Mouse (Mus musculus): Measurements from ENCODE around the gene Zp1. TPM values are rescaled to one million over a fixed set of nuclear protein-coding genes. Genes with fewer than 3 reads are reported as not detected.

The Zp1 gene
- total and polyA plus RNA-seq, 3 experiments: 0.26 TPM; not detected in 2

GRCm38 (mm10) chr19:10940801-10941457 is 20.5 kb upstream of the Zp1 start:
- H3K4me1 ChIP-seq (ENCODE audit: control insufficient read depth in 1 of 2, insufficient read depth in 2 of 2): peaks cover 12 to 26% of the 10 kb centered on the region in 2 experiments
- peaks cover 50 to 59% of the 10 kb centered on the region in 2 experiments for H3K36me3 ChIP-seq (replicated peaks in 1 of 2; ENCODE audit: control insufficient read depth in 1 of 2, insufficient read depth in 1 of 2, low read length in 1 of 2)
- DNase-seq (ENCODE audit: extremely low read depth): no peak
- no peak overlapping the region for H3K9ac ChIP-seq (ENCODE audit: insufficient read depth, low read depth)
- in situ Hi-C loops (cut with MboI; ENCODE audit: low pct_ligation_motif_present, low pct_unique_long_range_greater_than_20kb, low sequenced_read_pairs) (no loop called here), dilution Hi-C loops (cut with MboI; ENCODE audit: extremely low pct_ligation_motif_present, extremely low pct_unique_long_range_greater_than_20kb, low sequenced_read_pairs) (no loop called here)
- no peaks in the 10 kb centered on the region for H3K27me3 ChIP-seq (replicated peaks)
- H3K9me3 ChIP-seq (replicated peaks; ENCODE audit: low read length): peaks cover 6% of the 10 kb centered on the region
- peaks cover 1% of the 10 kb centered on the region; the same call in 1 of the 2 replicates for H3K79me2 ChIP-seq (replicated peaks; ENCODE audit: control insufficient read depth, extremely low read depth, insufficient read depth, poor library complexity, severe bottlenecking)
- peak; percentile 76; the same call in 1 of the 2 replicates for TF ChIP-seq POLR2AphosphoS2 (IDR thresholded peaks at IDR 0.05; ENCODE audit: low read depth, low read length)
- TF ChIP-seq E2F4 (IDR thresholded peaks at IDR 0.05; ENCODE audit: insufficient replicate concordance, low read depth, low read length): no peak
- no peak overlapping the region for H3K4me3 ChIP-seq (replicated peaks in 1 of 3; ENCODE audit: low read depth in 2 of 3, low read length in 2 of 3, poor library complexity in 1 of 3)
- H3K4me2 ChIP-seq (ENCODE audit: insufficient read depth, low read depth, poor library complexity, severe bottlenecking): no peak overlapping the region
- no peak overlapping the region for H3K27ac ChIP-seq (ENCODE audit: insufficient read depth, low read depth)

- dilution Hi-C loops (cut with MboI; ENCODE audit: extremely low pct_ligation_motif_present, extremely low pct_unique_long_range_greater_than_20kb, low sequenced_read_pairs) (no loop called here), in situ Hi-C loops (cut with MboI; ENCODE audit: low pct_ligation_motif_present, low pct_unique_long_range_greater_than_20kb, low sequenced_read_pairs) (no loop called here)
- H3K27ac ChIP-seq (ENCODE audit: insufficient read depth, low read depth): no peak overlapping the region
- no peak overlapping the region for H3K9ac ChIP-seq (ENCODE audit: insufficient read depth, low read depth)
- peaks cover 12 to 21% of the 10 kb centered on the region in 2 experiments for H3K4me1 ChIP-seq (ENCODE audit: control insufficient read depth in 1 of 2, insufficient read depth in 2 of 2)
- H3K36me3 ChIP-seq (replicated peaks in 1 of 2; ENCODE audit: control insufficient read depth in 1 of 2, insufficient read depth in 1 of 2, low read length in 1 of 2): peaks cover 50 to 55% of the 10 kb centered on the region in 2 experiments
- H3K4me3 ChIP-seq (replicated peaks in 1 of 3; ENCODE audit: low read depth in 2 of 3, low read length in 2 of 3, poor library complexity in 1 of 3): no peak overlapping the region
- H3K9me3 ChIP-seq (replicated peaks; ENCODE audit: low read length): peaks cover 7% of the 10 kb centered on the region
- no peaks in the 10 kb centered on the region for H3K27me3 ChIP-seq (replicated peaks)
- H3K4me2 ChIP-seq (ENCODE audit: insufficient read depth, low read depth, poor library complexity, severe bottlenecking): no peak overlapping the region
- no peak for TF ChIP-seq POLR2A (IDR thresholded peaks at IDR 0.05; ENCODE audit: low read depth, low read length)
- no peak for DNase-seq (ENCODE audit: extremely low read depth)
- H3K79me2 ChIP-seq (replicated peaks; ENCODE audit: control insufficient read depth, extremely low read depth, insufficient read depth, poor library complexity, severe bottlenecking): no peaks in the 10 kb centered on the region; the same call in 1 of the 2 replicates
These were observed 19.8 kb upstream of the Zp1 start for GRCm38 (mm10) chr19:10940097-10940800.

GRCm38 (mm10) chr19:10938771-10939170 is 18.3 kb upstream of the Zp1 start:
- dilution Hi-C loops (cut with MboI; ENCODE audit: extremely low pct_ligation_motif_present, extremely low pct_unique_long_range_greater_than_20kb, low sequenced_read_pairs): no loop called here
- Histone ChIP-seq H3K27me3 (replicated peaks) (peaks cover 2% of the 10 kb centered on the region), H3K9ac (ENCODE audit: insufficient read depth, low read depth) (no peak overlapping the region), H3K4me2 (ENCODE audit: insufficient read depth, low read depth, poor library complexity, severe bottlenecking) (no peak overlapping the region), H3K36me3 (replicated peaks in 1 of 2; ENCODE audit: control insufficient read depth in 1 of 2, insufficient read depth in 1 of 2, low read length in 1 of 2) (peaks cover 35 to 40% of the 10 kb centered on the region in 2 experiments), H3K79me2 (replicated peaks; ENCODE audit: control insufficient read depth, extremely low read depth, insufficient read depth, poor library complexity, severe bottlenecking) (no peaks in the 10 kb centered on the region; the same call in 1 of the 2 replicates), H3K4me3 (replicated peaks in 1 of 3; ENCODE audit: low read depth in 2 of 3, low read length in 2 of 3, poor library complexity in 1 of 3) (no peak overlapping the region), H3K27ac (ENCODE audit: insufficient read depth, low read depth) (no peak overlapping the region), H3K9me3 (replicated peaks; ENCODE audit: low read length) (peaks cover 7% of the 10 kb centered on the region), H3K4me1 (ENCODE audit: control insufficient read depth in 1 of 2, insufficient read depth in 2 of 2) (peaks cover 0 to 6% of the 10 kb centered on the region in 2 experiments; a peak in 2 of 4 replicates)
- TF ChIP-seq TBP (conservative IDR thresholded peaks at IDR 0.05; ENCODE audit: low read depth, low read length) (no peak), MAFK (IDR thresholded peaks at IDR 0.05; ENCODE audit: insufficient replicate concordance, low read length) (no peak), IRF4 (IDR thresholded peaks at IDR 0.05; ENCODE audit: low read depth, low read length) (no peak), ELF1 (IDR thresholded peaks at IDR 0.05; ENCODE audit: low read depth, low read length) (no peak), EP300 (IDR thresholded peaks at IDR 0.05; ENCODE audit: low read length) (no peak), ZKSCAN1 (IDR thresholded peaks at IDR 0.05; ENCODE audit: borderline replicate concordance, low read depth, low read length) (no peak), USF1 (IDR thresholded peaks at IDR 0.05; ENCODE audit: low read depth, low read length) (no peak), ZMIZ1 (IDR thresholded peaks at IDR 0.05; ENCODE audit: low read depth, low read length) (no peak), SMC3 (IDR thresholded peaks at IDR 0.05; ENCODE audit: low read depth, low read length) (no peak), RCOR1 (conservative IDR thresholded peaks at IDR 0.05; ENCODE audit: low read depth, low read length) (no peak), MEF2A (IDR thresholded peaks at IDR 0.05; ENCODE audit: borderline replicate concordance, low read depth, low read length) (no peak), PAX5 (IDR thresholded peaks at IDR 0.05; ENCODE audit: low read length) (no peak), CHD2 (IDR thresholded peaks at IDR 0.05; ENCODE audit: low read length) (no peak), KAT2A (IDR thresholded peaks at IDR 0.05; ENCODE audit: insufficient replicate concordance, low read length) (no peak), JUND (conservative IDR thresholded peaks at IDR 0.05; ENCODE audit: low read depth, low read length) (no peak), GABPA (IDR thresholded peaks at IDR 0.05; ENCODE audit: insufficient replicate concordance, low read depth, low read length) (no peak), E2F4 (IDR thresholded peaks at IDR 0.05; ENCODE audit: insufficient replicate concordance, low read depth, low read length) (no peak)
- no peak for DNase-seq (ENCODE audit: extremely low read depth)
- in situ Hi-C loops (cut with MboI; ENCODE audit: low pct_ligation_motif_present, low pct_unique_long_range_greater_than_20kb, low sequenced_read_pairs): no loop called here
